Mouse (Mus musculus) testis, adult 2 months (tissue): Measurements from ENCODE around the gene Ctla4.

Experiments used
- CTCF ChIP-seq: fragments of 200-500 bp; IDR thresholded peaks from 2 replicates; pipeline ENCODE4 v1.5.1; 2012; ENCODE audit warnings: low read depth, mild to moderate bottlenecking, inconsistent platforms, low read length, moderate library complexity; ENCODE audit not compliant: control insufficient read depth, insufficient read depth, insufficient replicate concordance
- POLR2A ChIP-seq: fragments of 200-500 bp; IDR thresholded peaks from 2 replicates; pipeline ENCODE4 v1.6.1; 2012; ENCODE audit warnings: low read depth, mild to moderate bottlenecking, inconsistent platforms, low read length, moderate library complexity; ENCODE audit not compliant: control insufficient read depth

DNA sequence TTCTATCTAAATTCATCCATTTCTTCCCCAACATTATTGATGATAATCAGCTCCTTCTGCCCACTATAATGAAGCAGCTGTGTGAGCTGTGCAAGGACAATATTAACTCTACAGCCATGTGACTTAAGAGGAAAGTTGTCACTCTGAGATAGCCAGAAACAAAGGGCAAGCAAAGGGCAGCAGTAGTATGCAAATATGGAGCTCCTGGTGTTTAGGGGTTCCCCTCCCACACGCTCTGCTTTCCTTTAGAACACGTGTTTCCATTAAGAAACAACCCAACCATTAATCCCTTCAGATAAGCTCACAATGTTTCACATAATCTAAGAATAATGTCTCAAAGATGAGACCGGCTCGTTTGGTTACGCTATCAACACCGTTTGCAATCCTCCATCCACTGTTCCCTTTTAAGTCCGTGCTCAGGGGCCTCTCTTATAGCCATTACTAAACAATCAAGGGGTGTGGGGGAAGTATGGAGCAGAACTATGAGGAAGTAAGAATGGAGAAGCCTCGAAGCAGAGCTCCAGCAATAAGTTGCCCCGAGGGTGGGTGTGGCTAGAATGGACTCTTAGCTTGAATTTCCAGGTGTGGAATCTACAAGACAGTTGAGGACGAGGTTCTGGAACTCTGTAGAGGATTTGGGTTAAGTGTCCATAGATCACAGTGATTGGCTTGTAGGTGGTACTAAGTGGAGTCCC is 34.6 kb upstream of the Ctla4 start:
- no peak for TF ChIP-seq CTCF
- no peak for TF ChIP-seq POLR2A
